Mouse (Mus musculus) inflammation-experienced regulatory T-cells, adult 6 months (primary cell): Measurements from ENCODE around the gene Iqcf4. TPM values are rescaled to one million over a fixed set of nuclear protein-coding genes. Genes with fewer than 3 reads are reported as not detected.
"Not testable (repeated sequence)": the region's sequence is repeated elsewhere in the genome, so short reads cannot be mapped to it uniquely, and the experiment has no call there.

ENCODE experiments used
- ATAC-seq: one replicate; pipeline ENCODE4 v1.8.0; 2017
- polyA plus RNA-seq, 3 experiments: library from polyadenylated mRNA; unstranded; fragments of 100-300 nt; shearing (Covaris generic); gene quantifications; one replicate each; pipeline ENCODE4 v1.2.1; 2017

Gene Iqcf4
- polyA plus RNA-seq = not detected

- no peak for ATAC-seq
Measured at GRCm38 (mm10) chr9:106570896-106571295, at the start of gene Iqcf4. Gene Iqcf4 (minus strand): TSS chr9:106570996.

GRCm38 (mm10) chr9:106617496-106617895 lies 46.7 kb upstream of the Iqcf4 start:
- ATAC-seq = no peak

- no peak for ATAC-seq
Measured at GRCm38 (mm10) chr9:106616306-106616705, 45.5 kb upstream of the Iqcf4 start.

GRCm38 (mm10) chr9:106614616-106615015 lies 43.8 kb upstream of the Iqcf4 start:
- no peak for ATAC-seq

- ATAC-seq = no peak
Measured at GRCm38 (mm10) chr9:106613951-106614350, 43.2 kb upstream of the Iqcf4 start.

DNA sequence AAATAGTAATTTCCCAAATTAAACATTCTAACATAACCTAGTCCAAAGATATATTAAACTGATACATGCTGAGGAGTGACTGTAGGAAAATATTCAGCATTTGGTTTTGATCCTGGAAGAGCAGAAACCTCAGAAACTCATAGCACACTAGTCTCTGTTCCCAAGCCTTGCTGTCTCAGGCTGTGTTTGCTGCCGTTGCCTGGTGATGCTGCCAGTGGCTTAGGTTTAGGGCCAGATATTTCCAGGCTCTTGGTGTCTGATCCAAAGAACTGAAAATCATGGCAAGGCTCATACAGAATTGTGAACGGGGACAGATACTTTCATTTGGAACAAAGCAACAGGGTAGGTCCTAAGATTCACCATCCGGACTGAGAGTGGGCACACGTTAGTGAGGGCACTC lies 39.9 kb upstream of the Iqcf4 start:
- no peak for ATAC-seq

GRCm38 (mm10) chr9:106600546-106600945 lies 29.8 kb upstream of the Iqcf4 start:
- ATAC-seq = no peak

GRCm38 (mm10) chr9:106598466-106598865 lies 27.7 kb upstream of the Iqcf4 start:
- no peak for ATAC-seq

DNA sequence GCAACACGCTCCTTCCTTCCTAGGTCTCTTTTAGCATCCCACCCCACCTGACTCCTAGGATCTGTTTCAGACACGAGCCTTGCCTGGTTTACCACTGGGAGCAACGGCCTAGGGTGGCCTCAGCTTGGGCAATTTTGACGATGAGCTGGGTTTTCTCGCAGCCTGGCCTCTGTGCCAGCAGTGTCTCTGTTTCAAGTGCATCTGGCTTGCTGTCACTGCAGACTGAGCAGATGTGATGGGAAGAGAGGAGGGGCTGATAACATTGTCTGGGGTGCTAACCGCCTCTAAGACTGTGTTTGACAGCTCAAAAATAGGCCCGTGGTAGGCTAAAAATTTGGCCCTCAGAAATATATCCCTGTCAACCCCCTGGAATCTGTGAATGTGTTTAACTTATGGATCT lies 25.0 kb upstream of the Iqcf4 start:
- no peak for ATAC-seq

GRCm38 (mm10) chr9:106595402-106595801 lies 24.6 kb upstream of the Iqcf4 start:
- not testable (repeated sequence) for ATAC-seq

DNA sequence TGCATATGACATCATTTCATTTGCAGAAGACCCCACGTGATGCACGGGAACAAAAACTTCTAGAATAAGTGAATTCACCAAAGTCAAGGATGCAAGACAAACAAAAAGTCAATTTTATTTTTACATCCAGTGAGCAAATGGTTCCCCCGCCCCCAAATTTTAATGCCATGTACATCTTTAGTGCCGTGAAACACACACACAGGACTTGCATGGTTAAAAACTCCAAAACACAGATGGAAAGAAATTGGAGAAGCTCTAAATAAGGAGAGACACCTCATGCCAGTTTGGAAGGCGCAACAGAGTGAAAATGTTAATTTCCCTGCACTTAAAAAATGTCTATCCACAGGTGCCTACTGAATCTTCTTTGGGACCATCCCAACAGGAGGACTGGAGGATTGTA lies 21.4 kb upstream of the Iqcf4 start:
- ATAC-seq = no peak

GRCm38 (mm10) chr9:106582552-106582951 lies 11.8 kb upstream of the Iqcf4 start:
- no peak for ATAC-seq

DNA sequence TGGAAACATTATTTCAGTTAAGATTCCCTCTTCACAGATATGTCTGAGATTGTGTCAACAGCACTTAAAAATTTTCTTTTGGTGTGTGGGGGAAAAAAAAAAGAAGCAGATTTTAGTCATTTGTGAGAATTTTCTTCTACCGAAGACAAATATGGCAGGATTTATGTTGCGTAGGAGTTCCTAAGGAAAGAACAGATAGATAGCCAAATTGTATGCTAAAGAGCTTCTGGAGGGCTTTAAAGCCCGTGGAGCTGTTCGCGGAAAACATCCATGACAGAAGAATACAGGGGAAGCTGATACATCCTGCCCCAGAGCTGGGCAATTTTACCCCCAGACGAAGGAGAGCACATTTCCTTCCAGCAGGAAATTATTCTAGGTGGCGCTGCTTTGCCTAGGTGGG lies 9.2 kb upstream of the Iqcf4 start:
- no peak for ATAC-seq

- ATAC-seq = no peak
Measured at GRCm38 (mm10) chr9:106576112-106576511, 5.3 kb upstream of the Iqcf4 start.

DNA sequence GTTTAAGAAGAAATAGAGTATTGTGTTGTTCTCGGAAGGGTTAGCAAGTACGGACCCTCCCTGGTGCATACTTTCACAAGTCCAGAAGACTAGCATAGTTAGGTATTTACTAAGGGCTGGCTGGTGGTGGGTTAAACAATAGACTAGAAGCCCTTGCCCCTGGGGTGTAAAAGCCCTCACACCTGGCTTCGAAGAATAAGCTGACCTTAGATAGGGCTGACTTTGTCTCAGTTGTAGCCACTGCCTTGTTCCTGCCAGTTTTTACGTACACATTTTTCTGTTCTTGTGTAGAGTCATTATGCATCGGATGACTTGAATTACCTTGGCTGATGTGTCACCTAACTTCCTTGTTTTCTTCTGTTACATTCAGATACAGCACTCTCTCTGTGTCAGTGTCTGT lies 2.6 kb upstream of the Iqcf4 start:
- ATAC-seq = no peak

DNA sequence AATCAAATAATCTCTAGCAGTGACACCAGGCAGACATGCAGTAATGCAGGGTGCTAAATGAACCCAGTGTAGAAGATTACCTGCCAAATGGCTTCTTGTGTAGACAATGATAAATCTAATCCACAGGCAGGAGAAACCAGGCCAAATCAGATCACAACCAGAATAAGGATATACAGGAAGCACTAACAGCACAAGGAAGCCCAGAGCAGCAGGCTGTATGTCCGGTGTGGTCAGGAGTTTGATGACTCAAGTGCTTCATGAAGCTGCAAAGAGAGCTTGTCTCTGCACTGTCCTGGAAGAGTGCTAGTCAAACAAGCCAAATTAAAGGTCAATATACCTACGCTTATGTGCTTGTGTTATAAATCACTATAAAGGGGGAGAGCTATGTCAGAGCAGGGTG lies 1.4 kb upstream of the Iqcf4 start:
- ATAC-seq = no peak

DNA sequence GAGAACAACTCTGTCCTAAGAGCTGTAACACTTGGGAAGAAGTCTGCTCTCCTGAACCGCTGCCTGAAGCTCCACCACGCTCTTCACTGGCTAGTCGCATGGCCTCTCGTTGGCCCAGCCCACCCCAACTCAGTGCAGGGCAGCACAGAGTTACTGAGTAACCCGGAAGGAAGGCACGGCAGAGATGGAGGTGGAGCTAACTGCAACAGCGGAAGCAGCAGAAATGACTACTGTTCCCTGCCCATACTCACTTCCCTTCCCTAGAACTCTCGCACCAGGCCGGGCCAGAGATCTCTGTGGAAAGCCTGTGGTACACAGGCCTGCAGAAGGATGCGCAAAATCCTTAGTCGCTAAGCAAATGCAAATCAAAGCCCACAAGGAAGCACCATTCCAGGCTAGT lies 4.4 kb downstream of the Iqcf4 start:
- no peak for ATAC-seq

GRCm38 (mm10) chr9:106564025-106564424 lies 6.8 kb downstream of the Iqcf4 start:
- no peak for ATAC-seq

DNA sequence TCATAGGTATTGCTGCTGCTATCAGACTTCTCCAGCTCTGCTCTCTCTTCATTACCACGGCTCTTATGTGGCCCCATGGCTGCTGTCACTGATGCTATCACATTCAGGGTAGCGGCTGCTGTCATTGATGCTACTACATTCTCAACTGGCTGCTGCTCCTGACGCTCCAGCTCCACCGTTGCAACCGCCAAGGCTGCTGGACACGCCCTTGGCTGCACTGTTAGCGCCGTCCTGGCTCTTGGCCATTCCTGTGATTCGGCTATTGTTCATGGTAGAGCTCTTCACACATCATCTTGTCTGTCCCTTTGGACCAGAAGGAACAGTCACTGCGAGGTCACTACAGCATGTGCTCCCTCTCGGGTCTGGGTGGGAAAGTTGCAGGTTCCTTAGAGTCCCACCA lies 8.5 kb downstream of the Iqcf4 start:
- ATAC-seq = no peak

- ATAC-seq = no peak
Measured at GRCm38 (mm10) chr9:106561531-106561930, 9.3 kb downstream of the Iqcf4 start, which contains the start of gene Iqcf3. Gene Iqcf3 (minus strand): TSS chr9:106561631.

GRCm38 (mm10) chr9:106534975-106535374 lies 35.8 kb downstream of the Iqcf4 start:
- no peak for ATAC-seq

- ATAC-seq = no peak
Measured at GRCm38 (mm10) chr9:106534296-106534695, 36.5 kb downstream of the Iqcf4 start.

DNA sequence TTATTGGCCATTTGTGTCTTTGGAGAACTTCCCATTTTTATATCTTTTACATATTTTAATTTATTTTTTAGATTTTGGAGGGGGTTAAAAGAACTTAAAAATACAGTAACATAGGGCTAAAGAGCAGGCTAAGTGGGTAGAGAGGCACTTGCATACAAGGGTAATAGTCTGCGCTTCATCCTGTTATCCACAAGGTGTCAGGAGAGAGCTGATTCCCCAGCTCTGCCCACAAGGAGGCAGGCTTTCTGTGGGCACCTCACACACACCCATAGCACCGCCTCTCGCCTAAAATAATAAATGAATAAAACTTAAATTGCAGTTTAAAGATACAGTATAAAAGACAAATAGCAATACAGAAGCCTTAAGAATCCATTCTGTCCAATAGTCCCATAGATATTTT lies 39.0 kb downstream of the Iqcf4 start:
- no peak for ATAC-seq

GRCm38 (mm10) chr9:106519909-106520308 lies 50.9 kb downstream of the Iqcf4 start:
- ATAC-seq = no peak

DNA sequence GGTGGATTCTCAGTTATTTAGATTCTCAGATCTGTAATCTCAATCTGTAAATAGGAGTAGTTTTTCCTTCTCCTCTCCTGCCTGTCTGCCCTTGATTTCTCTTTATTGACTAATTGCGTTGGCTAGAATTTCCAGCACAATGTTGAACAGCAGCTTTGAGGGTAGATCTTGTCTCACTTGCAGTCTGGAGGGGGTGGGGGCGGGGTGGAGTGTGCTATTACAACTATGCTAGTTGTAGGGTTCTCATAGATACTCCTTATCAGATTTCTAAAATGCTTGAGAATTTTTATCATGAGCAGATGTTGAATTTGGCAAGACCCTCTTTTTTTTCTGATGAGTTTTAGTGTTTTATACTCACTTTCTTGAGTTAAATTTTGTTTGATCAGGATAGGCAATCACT lies 51.4 kb downstream of the Iqcf4 start:
- no peak for ATAC-seq
